Mouse (Mus musculus): ENCODE results near the gene Chpt1. TPM values are rescaled to one million over a fixed set of nuclear protein-coding genes. Genes with fewer than 3 reads are reported as not detected.
"Not testable (repeated sequence)": the region's sequence is repeated elsewhere in the genome, so short reads cannot be mapped to it uniquely, and the experiment has no call there.

The Chpt1 gene
- total RNA-seq, 1 experiment from 2014 or later, result 12.1 TPM

- no peak for ATAC-seq (replicated peaks; ENCODE audit: low read depth, poor library complexity, severe bottlenecking)
Observed at GRCm38 (mm10) chr10:88496864-88497564, 6.9 kb downstream of the Chpt1 start.

GRCm38 (mm10) chr10:88494959-88495587 lies 8.8 kb downstream of the Chpt1 start:
- no peak for ATAC-seq (replicated peaks; ENCODE audit: low read depth, poor library complexity, severe bottlenecking)

DNA sequence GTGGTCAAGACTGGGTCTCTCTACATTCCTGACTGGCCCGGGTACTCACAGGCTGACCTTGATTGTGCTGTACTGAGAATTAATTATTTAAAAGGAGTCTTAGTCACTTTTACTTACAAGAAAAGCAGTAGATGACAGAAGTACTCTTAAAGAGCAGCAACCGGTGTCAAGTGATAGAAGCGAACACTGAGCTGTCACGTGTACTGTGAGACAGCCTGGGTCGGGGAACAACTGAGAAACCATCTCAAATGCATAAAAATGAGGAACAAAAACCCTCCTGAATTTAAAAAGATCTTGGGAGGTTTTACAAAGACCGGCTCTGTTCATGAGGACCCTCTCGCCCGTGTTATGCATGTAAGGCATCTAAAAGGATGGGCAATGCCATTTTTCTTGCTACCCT lies 11.2 kb downstream of the Chpt1 start:
- peak; percentile 37; the same call in 1 of the 2 replicates for ATAC-seq (replicated peaks; ENCODE audit: low read depth, poor library complexity, severe bottlenecking)

DNA sequence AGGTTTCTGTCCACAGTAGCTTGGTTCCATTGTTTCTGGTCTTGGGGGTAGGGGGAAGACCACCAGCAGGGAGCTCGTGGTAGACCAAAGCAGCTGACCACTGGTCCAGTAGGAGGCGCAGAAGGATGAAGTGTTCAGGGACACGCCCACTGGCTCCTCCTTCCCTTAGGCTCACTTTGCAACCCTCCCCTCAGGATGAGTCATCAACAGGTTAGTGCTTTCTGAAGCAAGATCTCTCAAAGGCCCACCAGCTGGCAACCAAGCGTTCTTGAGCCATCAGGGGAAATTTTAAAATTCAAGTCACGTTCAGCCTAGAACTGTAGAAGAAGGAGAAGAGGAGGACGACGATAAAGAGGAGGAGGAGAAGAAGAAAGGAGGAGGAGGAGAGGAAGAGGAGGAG lies 12.2 kb downstream of the Chpt1 start:
- ATAC-seq (replicated peaks; ENCODE audit: low read depth, poor library complexity, severe bottlenecking), result peak; percentile 69

DNA sequence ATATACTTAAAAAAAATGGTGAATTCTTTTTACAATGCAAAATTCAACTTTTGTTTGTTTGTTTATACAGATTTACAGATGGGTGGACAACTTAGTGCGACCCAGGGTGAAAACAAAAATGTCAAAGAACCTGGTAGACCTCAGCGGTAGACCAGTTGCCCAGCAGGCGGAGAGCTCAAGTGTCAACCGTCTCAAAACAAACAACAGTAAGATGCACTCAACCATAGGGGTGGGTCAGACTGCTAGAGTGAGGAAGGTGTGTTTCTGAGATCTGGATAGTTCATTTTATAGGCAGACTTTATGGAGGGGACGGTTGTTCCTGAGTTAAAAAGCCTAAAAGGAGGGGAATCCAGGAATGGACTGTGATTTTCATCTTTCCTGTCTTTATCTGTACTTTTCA lies 15.2 kb downstream of the Chpt1 start:
- ATAC-seq (replicated peaks; ENCODE audit: low read depth, poor library complexity, severe bottlenecking), result no peak

DNA sequence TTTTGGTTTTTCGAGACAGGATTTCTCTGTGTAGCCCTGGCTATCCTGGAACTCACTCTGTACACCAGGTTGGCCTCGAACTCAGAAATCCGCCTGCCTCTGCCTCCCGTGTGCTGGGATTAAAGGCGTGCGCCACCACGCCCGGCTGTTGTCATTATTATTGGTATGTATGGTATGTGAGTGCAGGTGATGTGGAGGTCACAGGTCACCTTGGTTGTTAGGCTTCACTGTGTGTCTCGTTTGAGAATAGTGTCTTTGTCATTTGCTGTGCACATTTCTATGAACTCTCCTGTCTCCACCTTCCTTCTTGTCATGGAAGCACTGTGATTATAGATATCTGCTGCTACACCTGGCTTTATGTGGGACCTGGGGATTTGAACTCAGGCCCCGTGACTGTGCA lies 21.0 kb downstream of the Chpt1 start:
- ATAC-seq (replicated peaks; ENCODE audit: low read depth, poor library complexity, severe bottlenecking), result not testable (repeated sequence)

GRCm38 (mm10) chr10:88460122-88460820 lies 43.6 kb downstream of the Chpt1 start:
- ATAC-seq (replicated peaks; ENCODE audit: low read depth, poor library complexity, severe bottlenecking), result no peak

- no peak for ATAC-seq (replicated peaks; ENCODE audit: low read depth, poor library complexity, severe bottlenecking)
Observed at GRCm38 (mm10) chr10:88459502-88459992, 44.3 kb downstream of the Chpt1 start, which contains the start of gene Sycp3. Gene Sycp3 (plus strand): TSS chr10:88459569.

- ATAC-seq (replicated peaks; ENCODE audit: low read depth, poor library complexity, severe bottlenecking), result no peak
Observed at GRCm38 (mm10) chr10:88457816-88458215, 46.1 kb downstream of the Chpt1 start.

DNA sequence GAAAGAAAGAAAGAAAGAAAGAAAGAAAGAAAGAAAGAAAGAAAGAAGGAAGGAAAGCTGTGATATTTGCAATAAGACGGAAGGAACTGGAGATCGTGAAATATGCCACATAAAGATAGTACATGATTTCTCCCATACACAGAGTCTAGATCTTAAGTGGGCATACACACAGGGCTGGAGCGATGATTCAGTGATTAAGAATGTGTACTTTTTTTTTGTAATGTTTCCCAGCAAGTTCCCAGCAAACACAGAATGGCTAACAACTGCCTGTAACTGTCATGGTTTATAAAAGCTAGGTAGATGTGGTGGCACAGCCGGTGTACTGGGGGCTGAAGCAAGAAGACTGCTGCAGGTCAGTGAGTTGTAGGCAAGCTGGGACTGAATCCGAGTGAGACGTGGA lies 51.9 kb downstream of the Chpt1 start:
- no peak for ATAC-seq (replicated peaks; ENCODE audit: low read depth, poor library complexity, severe bottlenecking)

- ATAC-seq (replicated peaks; ENCODE audit: low read depth, poor library complexity, severe bottlenecking), result no peak
Observed at GRCm38 (mm10) chr10:88451221-88451620, 52.7 kb downstream of the Chpt1 start.

DNA sequence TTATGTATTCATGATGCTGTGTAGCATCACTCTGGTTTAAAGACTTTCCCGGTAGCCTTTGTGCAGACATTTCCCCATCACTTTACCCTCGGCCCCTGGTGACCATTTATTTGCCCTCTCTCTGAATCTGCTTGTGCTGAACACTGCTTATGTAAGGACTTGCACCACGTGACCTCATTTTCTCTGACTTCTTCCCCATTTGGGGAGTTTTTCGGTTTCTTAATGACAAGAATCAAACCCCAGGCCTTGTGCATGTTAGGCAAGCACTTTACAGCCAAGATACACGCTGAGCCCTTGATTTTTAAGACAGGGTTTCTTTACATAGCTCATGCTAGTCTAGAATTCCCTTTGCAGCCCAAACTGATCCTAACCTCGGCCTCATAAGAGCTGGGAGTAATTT lies 62.6 kb downstream of the Chpt1 start:
- peak; percentile 58 for ATAC-seq (replicated peaks; ENCODE audit: low read depth, poor library complexity, severe bottlenecking)

- ATAC-seq (replicated peaks; ENCODE audit: low read depth, poor library complexity, severe bottlenecking), result no peak
Observed at GRCm38 (mm10) chr10:88427998-88428397, 75.9 kb downstream of the Chpt1 start.

- ATAC-seq (replicated peaks; ENCODE audit: low read depth, poor library complexity, severe bottlenecking), result no peak
Observed at GRCm38 (mm10) chr10:88426896-88427295, 77.0 kb downstream of the Chpt1 start.

- ATAC-seq (replicated peaks; ENCODE audit: low read depth, poor library complexity, severe bottlenecking), result peak; percentile 88
Observed at GRCm38 (mm10) chr10:88426158-88426816, 77.6 kb downstream of the Chpt1 start.

GRCm38 (mm10) chr10:88420655-88421435 lies 83.0 kb downstream of the Chpt1 start:
- peak; percentile 65 for ATAC-seq (replicated peaks; ENCODE audit: low read depth, poor library complexity, severe bottlenecking)

- peak; percentile 7 for ATAC-seq (replicated peaks; ENCODE audit: low read depth, poor library complexity, severe bottlenecking)
Observed at GRCm38 (mm10) chr10:88420141-88420541, 83.7 kb downstream of the Chpt1 start.

DNA sequence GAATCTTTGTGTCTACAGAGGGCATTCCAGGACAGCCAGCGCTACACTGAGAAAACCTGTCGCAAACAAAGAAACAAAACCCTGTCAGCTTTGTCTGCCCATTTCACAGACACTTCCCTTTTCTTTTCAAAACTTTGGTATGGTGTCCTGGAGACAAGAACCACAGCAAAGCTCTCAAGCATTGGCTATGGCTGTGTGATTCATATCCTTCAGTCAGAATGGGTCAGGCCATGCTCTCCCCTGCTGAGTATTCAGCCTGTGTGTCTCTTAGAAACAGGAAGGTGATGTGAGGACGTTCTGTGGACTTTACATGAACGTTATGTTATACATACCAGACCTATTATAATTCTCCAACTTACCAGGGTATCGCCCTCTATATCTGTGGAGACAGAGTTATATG lies 86.2 kb downstream of the Chpt1 start:
- peak; percentile 64 for ATAC-seq (replicated peaks; ENCODE audit: low read depth, poor library complexity, severe bottlenecking)

GRCm38 (mm10) chr10:88412290-88412995 lies 91.4 kb downstream of the Chpt1 start:
- no peak for ATAC-seq (replicated peaks; ENCODE audit: low read depth, poor library complexity, severe bottlenecking)
